8 mouse cellular contexts compared by ENCODE assay signal in the genomic region with DNA sequence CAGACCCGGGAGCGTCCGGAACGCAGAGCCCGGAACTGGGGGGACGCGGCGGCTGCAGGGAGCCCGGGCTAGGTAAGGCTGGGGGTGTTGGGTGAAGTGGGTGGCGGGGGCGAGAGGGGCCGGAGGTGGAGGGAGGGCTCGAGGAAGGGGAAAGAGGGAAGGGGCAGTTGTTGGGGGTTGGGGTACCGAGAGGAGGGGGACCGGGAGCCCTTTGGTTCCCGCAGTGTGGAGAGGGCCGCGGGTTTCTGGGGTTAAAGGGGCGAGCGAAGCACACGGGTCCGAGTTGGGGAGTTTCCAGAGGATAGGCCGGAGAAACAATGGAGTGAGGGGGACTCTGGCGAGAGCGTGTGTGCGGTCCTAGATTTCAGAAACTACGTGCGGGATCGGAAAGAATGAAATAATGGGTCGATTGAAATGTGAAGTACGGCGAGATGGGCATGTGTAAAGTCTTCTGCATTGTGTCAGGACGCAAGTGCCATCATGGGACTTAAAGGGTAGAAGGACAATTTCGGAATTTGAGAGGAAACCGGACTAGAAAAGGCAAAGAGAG. TPM values are rescaled to one million over a fixed set of nuclear protein-coding genes. Genes with fewer than 3 reads are reported as not detected.
A peak's percentile ranks its signal among the peaks of the same experiment; 100 is the strongest.
DNase-seq lines count a peak whose midpoint lies in the region; ATAC-seq and TF ChIP-seq lines count a peak whose summit lies in the region.

No protein-coding gene starts in this region.

- TF ChIP-seq CTCF in CH12.LX (conservative IDR thresholded peaks at IDR 0.05 in 1 of 2, IDR thresholded peaks at IDR 0.05 in 1 of 2; ENCODE audit: low read depth in 2 of 2, low read length in 2 of 2) = no peak
- no peak for TF ChIP-seq CTCF in intestine, postnatal 0 days (IDR thresholded peaks at IDR 0.05; ENCODE audit: low read depth)

- H3K4me1 ChIP-seq in heart, embryonic 13.5 days = peaks cover 41% of the 10 kb centered on the region
- H3K4me1 ChIP-seq in CH12.LX (ENCODE audit: control insufficient read depth in 1 of 2, insufficient read depth in 2 of 2) = peaks cover 0 to 68% of the 10 kb centered on the region in 2 experiments; a peak in 3 of 4 replicates
- peaks cover 28% of the 10 kb centered on the region for H3K4me1 ChIP-seq in embryonic facial prominence, embryonic 12.5 days
- H3K4me1 ChIP-seq in intestine, postnatal 0 days (replicated peaks; ENCODE audit: control insufficient read depth, insufficient read depth, low read length) = no peaks in the 10 kb centered on the region
- H3K4me1 ChIP-seq in neural tube, embryonic 14.5 days (ENCODE audit: control insufficient read depth, insufficient read depth, low read length) = peaks cover 6% of the 10 kb centered on the region; the same call in 1 of the 2 replicates

- no peaks in the 10 kb centered on the region for H3K9me3 ChIP-seq in heart, embryonic 13.5 days
- H3K9me3 ChIP-seq in CH12.LX (replicated peaks; ENCODE audit: low read length) = no peaks in the 10 kb centered on the region
- H3K9me3 ChIP-seq in embryonic facial prominence, embryonic 12.5 days = no peaks in the 10 kb centered on the region
- H3K9me3 ChIP-seq in intestine, postnatal 0 days (ENCODE audit: control insufficient read depth) = no peaks in the 10 kb centered on the region
- H3K9me3 ChIP-seq in neural tube, embryonic 14.5 days (ENCODE audit: control insufficient read depth, low read length) = no peaks in the 10 kb centered on the region

- no peaks in the 10 kb centered on the region for H3K27me3 ChIP-seq in heart, embryonic 13.5 days (replicated peaks)
- H3K27me3 ChIP-seq in CH12.LX (replicated peaks) = no peaks in the 10 kb centered on the region
- H3K27me3 ChIP-seq in embryonic facial prominence, embryonic 12.5 days = no peaks in the 10 kb centered on the region
- no peaks in the 10 kb centered on the region for H3K27me3 ChIP-seq in intestine, postnatal 0 days (replicated peaks; ENCODE audit: control insufficient read depth, insufficient read depth, low read length)
- no peaks in the 10 kb centered on the region; the same call in 1 of the 2 replicates for H3K27me3 ChIP-seq in neural tube, embryonic 14.5 days (ENCODE audit: control insufficient read depth, insufficient read depth, low read length)

- in situ Hi-C loops in CH12.LX (cut with MboI; ENCODE audit: low pct_ligation_motif_present, low pct_unique_long_range_greater_than_20kb, low sequenced_read_pairs) = no loop called here

- no peak for ATAC-seq in heart, embryonic 13.5 days (ENCODE audit: extremely low read depth, insufficient number of reproducible peaks, low FRiP score, low TSS enrichment)
- ATAC-seq in embryonic facial prominence, embryonic 12.5 days (ENCODE audit: insufficient number of reproducible peaks, insufficient read depth, low FRiP score, low TSS enrichment) = peak; percentile 24
- no peak for ATAC-seq in intestine, postnatal 0 days
- peak; percentile 21; the same call in 1 of the 2 replicates for ATAC-seq in neural tube, embryonic 14.5 days (ENCODE audit: low read depth)
- ATAC-seq in erythroid progenitor cell, adult 5-6 weeks (replicated peaks; ENCODE audit: low FRiP score, poor library complexity, severe bottlenecking) = no peak

- TF ChIP-seq EP300 in CH12.LX (IDR thresholded peaks at IDR 0.05; ENCODE audit: low read length) = no peak

- peak overlapping the region; percentile 97 for H3K9ac ChIP-seq in heart, embryonic 13.5 days
- H3K9ac ChIP-seq in CH12.LX (ENCODE audit: insufficient read depth, low read depth) = peak overlapping the region; percentile 88
- H3K9ac ChIP-seq in embryonic facial prominence, embryonic 12.5 days = peak overlapping the region; percentile 91
- H3K9ac ChIP-seq in intestine, postnatal 0 days (ENCODE audit: low read depth, low read length) = peak overlapping the region; percentile 93
- peak overlapping the region; percentile 77 for H3K9ac ChIP-seq in neural tube, embryonic 14.5 days (replicated peaks; ENCODE audit: low read depth, low read length)

- H3K36me3 ChIP-seq in heart, embryonic 13.5 days = peaks cover 4% of the 10 kb centered on the region
- H3K36me3 ChIP-seq in CH12.LX (replicated peaks in 1 of 2; ENCODE audit: control insufficient read depth in 1 of 2, insufficient read depth in 1 of 2, low read length in 1 of 2) = peaks cover 0 to 28% of the 10 kb centered on the region in 2 experiments
- no peaks in the 10 kb centered on the region for H3K36me3 ChIP-seq in embryonic facial prominence, embryonic 12.5 days
- no peaks in the 10 kb centered on the region for H3K36me3 ChIP-seq in intestine, postnatal 0 days (ENCODE audit: control insufficient read depth, insufficient read depth)
- H3K36me3 ChIP-seq in neural tube, embryonic 14.5 days (ENCODE audit: control insufficient read depth, insufficient read depth, low read length) = no peaks in the 10 kb centered on the region

- peak overlapping the region; percentile 86 for H3K4me3 ChIP-seq in heart, embryonic 13.5 days
- peak overlapping the region; percentile 77 to 91 (median 85) for H3K4me3 ChIP-seq in CH12.LX (replicated peaks in 1 of 3; ENCODE audit: low read depth in 2 of 3, low read length in 2 of 3, poor library complexity in 1 of 3)
- H3K4me3 ChIP-seq in embryonic facial prominence, embryonic 12.5 days = peak overlapping the region; percentile 77
- H3K4me3 ChIP-seq in intestine, postnatal 0 days (ENCODE audit: low read depth, low read length) = peak overlapping the region; percentile 89
- H3K4me3 ChIP-seq in neural tube, embryonic 14.5 days (ENCODE audit: low read depth, low read length) = peak overlapping the region; percentile 70

- WGBS in heart, embryonic 13.5 days = under 1% methylated on average over 34 of the region's 35 CpGs
- WGBS in embryonic facial prominence, embryonic 12.5 days = under 1% methylated on average over 35 of the region's 35 CpGs
- WGBS in intestine, postnatal 0 days = under 1% methylated on average over 33 of the region's 35 CpGs
- under 1% methylated on average over 34 of the region's 35 CpGs for WGBS in neural tube, embryonic 14.5 days

- H3K27ac ChIP-seq in heart, embryonic 13.5 days (replicated peaks) = peak overlapping the region; percentile 95
- no peak overlapping the region for H3K27ac ChIP-seq in CH12.LX (ENCODE audit: insufficient read depth, low read depth)
- H3K27ac ChIP-seq in embryonic facial prominence, embryonic 12.5 days = peak overlapping the region; percentile 96
- H3K27ac ChIP-seq in intestine, postnatal 0 days (ENCODE audit: low read depth, low read length) = peak overlapping the region; percentile 91
- peak overlapping the region; percentile 90 for H3K27ac ChIP-seq in neural tube, embryonic 14.5 days (ENCODE audit: low read depth, low read length)

- DNase-seq in heart, postnatal 14 days = no peak
- peak; percentile 34 for DNase-seq in CH12.LX (ENCODE audit: extremely low read depth)
- no peak for DNase-seq in adrenal gland, adult 8-10 months

- intact Hi-C loops in heart, postnatal 14 days (cut with DNase I) = no loop called here

- dilution Hi-C loops in CH12.LX (cut with MboI; ENCODE audit: extremely low pct_ligation_motif_present, extremely low pct_unique_long_range_greater_than_20kb, low sequenced_read_pairs) = no loop called here

- peak overlapping the region; percentile 84 for H3K4me2 ChIP-seq in heart, embryonic 13.5 days
- H3K4me2 ChIP-seq in CH12.LX (ENCODE audit: insufficient read depth, low read depth, poor library complexity, severe bottlenecking) = peak overlapping the region; percentile 79; the same call in 1 of the 2 replicates
- peak overlapping the region; percentile 64 for H3K4me2 ChIP-seq in embryonic facial prominence, embryonic 12.5 days (replicated peaks)
- H3K4me2 ChIP-seq in intestine, postnatal 0 days (replicated peaks; ENCODE audit: low read depth) = peak overlapping the region; percentile 90
- peak overlapping the region; percentile 62 for H3K4me2 ChIP-seq in neural tube, embryonic 14.5 days (ENCODE audit: low read depth, low read length)

- no peak for TF ChIP-seq RAD21 in CH12.LX (IDR thresholded peaks at IDR 0.05; ENCODE audit: low read depth, low read length)

- TF ChIP-seq POLR2A in CH12.LX (IDR thresholded peaks at IDR 0.05; ENCODE audit: low read depth, low read length) = no peak

- H3K79me2 ChIP-seq in CH12.LX (replicated peaks; ENCODE audit: control insufficient read depth, extremely low read depth, insufficient read depth, poor library complexity, severe bottlenecking) = peaks cover 22% of the 10 kb centered on the region

RNA-seq across cellular contexts. Expression of a gene that starts 1.2 kb away (rescaled TPM):
- 31.8 and 34.5 TPM in 2 replicates for polyA plus RNA-seq in heart, embryonic 13.5 days (2015; fragmentation: Nextera tagmentation; extraction: Ambion mirVana)
- 10 to 100 TPM; 11.4 to 12.3 TPM for total RNA-seq in heart, postnatal 14 days (2021)
- total RNA-seq in CH12.LX (2012; rRNA removed) (26.5 and 27.1 TPM in 2 replicates), CH12.LX (2014; rRNA removed) (68.3 and 81.0 TPM in 2 replicates)
- 79.5 and 81.0 TPM in 2 replicates for polyA plus RNA-seq in CH12.LX (2012; ENCODE audit: insufficient read length, low read depth)
- 69.4 and 73.4 TPM in 2 replicates for polyA plus RNA-seq in embryonic facial prominence, embryonic 12.5 days (2016; fragmentation: Nextera tagmentation; extraction: Ambion mirVana)
- polyA plus RNA-seq in intestine, postnatal 0 days (2015; fragmentation: Nextera tagmentation; extraction: Ambion mirVana) = 14.3 and 16.0 TPM in 2 replicates
- polyA plus RNA-seq in neural tube, embryonic 14.5 days (2014; fragmentation: Nextera tagmentation; extraction: Ambion mirVana) = 32.6 and 41.6 TPM in 2 replicates
- total RNA-seq in adrenal gland, adult 8-10 months (2022) = 10 to 100 TPM; 13.9 to 20.1 (median 17.6) TPM
- not detected in 2 replicates for total RNA-seq in erythroid progenitor cell, adult 5-6 weeks (2015; ENCODE audit: low replicate concordance)
- 0.51 TPM in 1 of 2 replicates, not detected in the other for total RNA-seq in erythroid progenitor cell, adult 5-6 weeks (2017; ENCODE audit: low replicate concordance)

RNA-seq across cellular contexts. Expression of a gene that starts 33.9 kb away (rescaled TPM):
- polyA plus RNA-seq in heart, embryonic 13.5 days (2015; fragmentation: Nextera tagmentation; extraction: Ambion mirVana) = 1.0 and 1.8 TPM in 2 replicates
- total RNA-seq in heart, postnatal 14 days (2021) = under 1 TPM; 0.27 to 0.45 TPM
- total RNA-seq in CH12.LX (2012; rRNA removed) (10.0 and 10.6 TPM in 2 replicates), CH12.LX (2014; rRNA removed) (20.4 and 24.2 TPM in 2 replicates)
- 12.4 and 14.5 TPM in 2 replicates for polyA plus RNA-seq in CH12.LX (2012; ENCODE audit: insufficient read length, low read depth)
- polyA plus RNA-seq in embryonic facial prominence, embryonic 12.5 days (2016; fragmentation: Nextera tagmentation; extraction: Ambion mirVana) = 0.70 and 0.75 TPM in 2 replicates
- polyA plus RNA-seq in intestine, postnatal 0 days (2015; fragmentation: Nextera tagmentation; extraction: Ambion mirVana) = 52.9 and 55.7 TPM in 2 replicates
- 0.21 and 0.45 TPM in 2 replicates for polyA plus RNA-seq in neural tube, embryonic 14.5 days (2014; fragmentation: Nextera tagmentation; extraction: Ambion mirVana)
- total RNA-seq in adrenal gland, adult 8-10 months (2022) = 1 to 10 TPM in 2 of 4 experiments, under 1 TPM in 2; 0.37 to 1.6 (median 1.2) TPM
- total RNA-seq in erythroid progenitor cell, adult 5-6 weeks (2015; ENCODE audit: low replicate concordance) = not detected in 2 replicates
- total RNA-seq in erythroid progenitor cell, adult 5-6 weeks (2017; ENCODE audit: low replicate concordance) = not detected in 2 replicates

RNA-seq across cellular contexts. Expression of a gene that starts 39.3 kb away (rescaled TPM):
- polyA plus RNA-seq in heart, embryonic 13.5 days (2015; fragmentation: Nextera tagmentation; extraction: Ambion mirVana) = 0.16 and 0.25 TPM in 2 replicates
- total RNA-seq in heart, postnatal 14 days (2021) = not detected
- total RNA-seq in CH12.LX (2012; rRNA removed) = 0.08 TPM in 1 of 2 replicates, not detected in the other
- not detected in 2 replicates for total RNA-seq in CH12.LX (2014; rRNA removed)
- not detected in 2 replicates for polyA plus RNA-seq in CH12.LX (2012; ENCODE audit: insufficient read length, low read depth)
- polyA plus RNA-seq in embryonic facial prominence, embryonic 12.5 days (2016; fragmentation: Nextera tagmentation; extraction: Ambion mirVana) = 0.42 and 0.46 TPM in 2 replicates
- polyA plus RNA-seq in intestine, postnatal 0 days (2015; fragmentation: Nextera tagmentation; extraction: Ambion mirVana) = 0.10 and 0.17 TPM in 2 replicates
- polyA plus RNA-seq in neural tube, embryonic 14.5 days (2014; fragmentation: Nextera tagmentation; extraction: Ambion mirVana) = 3.2 and 3.6 TPM in 2 replicates
- not detected for total RNA-seq in adrenal gland, adult 8-10 months (2022)
- total RNA-seq in erythroid progenitor cell, adult 5-6 weeks (2015; ENCODE audit: low replicate concordance) = not detected in 2 replicates
- total RNA-seq in erythroid progenitor cell, adult 5-6 weeks (2017; ENCODE audit: low replicate concordance) = not detected in 2 replicates

RNA-seq across cellular contexts. Expression of a gene that starts 52.5 kb away (rescaled TPM):
- polyA plus RNA-seq in heart, embryonic 13.5 days (2015; fragmentation: Nextera tagmentation; extraction: Ambion mirVana) = 27.1 and 27.8 TPM in 2 replicates
- total RNA-seq in heart, postnatal 14 days (2021) = 1 to 10 TPM; 2.1 to 2.2 TPM
- total RNA-seq in CH12.LX (2012; rRNA removed) = 17.8 and 25.0 TPM in 2 replicates
- 19.2 and 20.2 TPM in 2 replicates for total RNA-seq in CH12.LX (2014; rRNA removed)
- polyA plus RNA-seq in CH12.LX (2012; ENCODE audit: insufficient read length, low read depth) = 61.0 and 74.2 TPM in 2 replicates
- 38.5 and 39.0 TPM in 2 replicates for polyA plus RNA-seq in embryonic facial prominence, embryonic 12.5 days (2016; fragmentation: Nextera tagmentation; extraction: Ambion mirVana)
- 4.8 TPM in 2 replicates for polyA plus RNA-seq in intestine, postnatal 0 days (2015; fragmentation: Nextera tagmentation; extraction: Ambion mirVana)
- 2.4 and 3.3 TPM in 2 replicates for polyA plus RNA-seq in neural tube, embryonic 14.5 days (2014; fragmentation: Nextera tagmentation; extraction: Ambion mirVana)
- total RNA-seq in adrenal gland, adult 8-10 months (2022) = 1 to 10 TPM in 1 of 4 experiments, under 1 TPM in 3; 0.22 to 2.3 (median 0.67) TPM
- total RNA-seq in erythroid progenitor cell, adult 5-6 weeks (2015; ENCODE audit: low replicate concordance) = 152 and 157 TPM in 2 replicates
- 126 and 180 TPM in 2 replicates for total RNA-seq in erythroid progenitor cell, adult 5-6 weeks (2017; ENCODE audit: low replicate concordance)

Comparison
In these comparisons a context has a peak if more than half of its experiments do, and no peak if none do; other contexts are left out.
1. ATAC-seq: peak in embryonic facial prominence, embryonic 12.5 days (single experiment) and neural tube, embryonic 14.5 days (single experiment); none in heart, embryonic 13.5 days (single experiment), intestine, postnatal 0 days (single experiment) and erythroid progenitor cell, adult 5-6 weeks (single experiment).
2. Peak in every context shown above with its lines, with median percentiles within 50 percentile points of each other: H3K4me2 ChIP-seq, H3K4me3 ChIP-seq and H3K9ac ChIP-seq.